Mouse (Mus musculus) kidney, embryonic 16.5 days (tissue): ENCODE measurements around the gene Cdipt. TPM values are rescaled to one million over a fixed set of nuclear protein-coding genes. Genes with fewer than 3 reads are reported as not detected.

Experiments
- ATAC-seq: fragments of 200-750 bp; cut with Nextera tagmentation; 2 replicates; pipeline ENCODE4 v1.8.0; 2017; ENCODE audit warnings: moderate TSS enrichment; ENCODE audit not compliant: low FRiP score, low TSS enrichment
- H3K27ac ChIP-seq: fragments of 300-500 bp; sonication (generic); 2 replicates; pipeline ENCODE4 v1.5.1; 2014; ENCODE audit warnings: low read length
- H3K27me3 ChIP-seq: fragments of 300-500 bp; sonication (generic); 2 replicates; pipeline ENCODE4 v1.6.1; 2014; ENCODE audit warnings: low read length, control low read depth, mixed read lengths; ENCODE audit not compliant: insufficient read depth
- H3K36me3 ChIP-seq: fragments of 300-500 bp; sonication (generic); 2 replicates; pipeline ENCODE4 v1.6.1; 2014; ENCODE audit warnings: low read length, control low read depth, mixed read lengths; ENCODE audit not compliant: insufficient read depth
- H3K4me1 ChIP-seq: fragments of 300-500 bp; sonication (generic); 2 replicates; pipeline ENCODE4 v1.6.1; 2014; ENCODE audit warnings: low read length, control low read depth, mixed read lengths; ENCODE audit not compliant: insufficient read depth
- H3K4me2 ChIP-seq: fragments of 300-500 bp; sonication (generic); replicated peaks from 2 replicates; pipeline ENCODE4 v1.6.1; 2014; ENCODE audit warnings: low read depth, low read length
- H3K4me3 ChIP-seq: fragments of 300-500 bp; sonication (generic); 2 replicates; pipeline ENCODE4 v1.5.1; 2014; ENCODE audit warnings: mild to moderate bottlenecking, low read length
- H3K9ac ChIP-seq: fragments of 300-500 bp; sonication (generic); replicated peaks from 2 replicates; pipeline ENCODE4 v1.6.1; 2014; ENCODE audit warnings: low read length
- H3K9me3 ChIP-seq: fragments of 300-500 bp; sonication (generic); 2 replicates; pipeline ENCODE4 v1.6.1; 2016; ENCODE audit warnings: low read length, control low read depth
- WGBS: fragments of 180-500 bp; shearing (Covaris S2); extraction: QIAGEN DNeasy Blood & Tissue Kit; methylation state at CpG from one replicate; pipeline ENCODE4 v1.1.7; 2014; 5-methylcytosine and 5-hydroxymethylcytosine counted together
- polyA plus RNA-seq: library from polyadenylated mRNA; unstranded; fragments of >200 nt; fragmentation: Nextera tagmentation; extraction: Ambion mirVana; gene quantifications from 2 replicates; pipeline ENCODE4 v1.2.1, GENCODE M21; 2015

The Cdipt gene
- polyA plus RNA-seq, 1 experiment from 2014 or later, result 137 TPM

DNA sequence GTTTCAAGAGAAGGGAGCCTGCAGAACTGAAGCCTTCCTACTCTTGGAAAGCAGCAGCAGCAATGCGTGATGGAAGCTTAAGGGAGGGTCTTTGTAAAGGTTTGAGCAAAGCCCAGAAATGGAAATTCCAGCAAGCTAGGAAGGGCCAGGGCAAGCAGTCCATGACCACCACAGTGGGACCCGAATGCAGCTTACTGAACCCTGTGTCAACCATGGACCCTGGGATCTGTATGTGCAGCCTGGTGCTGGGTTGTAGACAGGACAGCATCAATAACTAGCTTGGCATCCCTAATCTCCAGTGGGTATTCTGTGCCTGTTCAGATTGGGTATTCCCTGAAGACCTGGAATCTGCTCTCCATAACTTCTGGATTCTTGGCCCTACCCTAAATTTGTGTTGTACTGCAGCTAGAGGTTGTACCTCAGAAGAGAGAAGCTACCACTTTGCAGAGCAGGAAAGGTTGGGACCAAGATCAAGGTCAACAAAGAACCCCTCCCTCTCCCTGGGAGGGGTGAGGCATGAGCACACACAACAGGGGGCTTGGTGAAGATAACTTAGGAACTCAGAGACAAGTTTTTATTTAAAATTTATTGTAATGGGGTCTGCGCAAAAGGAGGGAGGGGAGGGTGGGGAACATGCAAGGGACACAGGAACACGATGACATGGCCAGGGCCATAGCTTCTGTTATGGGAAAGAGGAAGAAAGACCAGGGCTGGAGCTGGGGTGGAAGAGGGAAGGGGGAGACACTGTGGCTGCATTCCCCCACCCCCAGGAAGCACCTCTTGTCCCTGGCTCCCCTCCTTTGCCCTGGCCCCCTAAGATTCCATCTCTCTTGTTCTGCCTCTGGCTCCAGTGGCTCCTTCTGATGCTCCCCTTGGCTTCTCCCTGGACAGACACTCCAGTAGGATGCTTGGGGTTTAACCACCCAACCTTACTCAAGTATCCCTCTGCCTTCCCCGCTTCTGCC is 46.1 kb downstream of the Cdipt start:
- H3K9me3 ChIP-seq, result no peaks in the 10 kb centered on the region
- H3K36me3 ChIP-seq, result peaks cover 29% of the 10 kb centered on the region
- peak overlapping the region; percentile 64 for H3K9ac ChIP-seq
- peak overlapping the region; percentile 63 for H3K4me2 ChIP-seq
- no peaks in the 10 kb centered on the region for H3K27me3 ChIP-seq
- H3K4me3 ChIP-seq, result peak overlapping the region; percentile 48
- ATAC-seq, result no peak
- WGBS, result 41% methylated on average over 5 of the region's 5 CpGs
- H3K27ac ChIP-seq, result peak overlapping the region; percentile 58
- H3K4me1 ChIP-seq, result peaks cover 71% of the 10 kb centered on the region

GRCm38 (mm10) chr7:127022528-127023271 is 47.0 kb downstream of the Cdipt start:
- H3K4me1 ChIP-seq, result peaks cover 71% of the 10 kb centered on the region
- no peaks in the 10 kb centered on the region for H3K9me3 ChIP-seq
- no peak for ATAC-seq
- 81% methylated on average over 7 of the region's 7 CpGs for WGBS
- H3K27me3 ChIP-seq, result no peaks in the 10 kb centered on the region
- H3K4me3 ChIP-seq, result peak overlapping the region; percentile 95; the same call in 1 of the 2 replicates
- H3K9ac ChIP-seq, result peak overlapping the region; percentile 97; the same call in 1 of the 2 replicates
- H3K36me3 ChIP-seq, result peaks cover 29% of the 10 kb centered on the region
- peak overlapping the region; percentile 87 for H3K4me2 ChIP-seq
- no peak overlapping the region for H3K27ac ChIP-seq

DNA sequence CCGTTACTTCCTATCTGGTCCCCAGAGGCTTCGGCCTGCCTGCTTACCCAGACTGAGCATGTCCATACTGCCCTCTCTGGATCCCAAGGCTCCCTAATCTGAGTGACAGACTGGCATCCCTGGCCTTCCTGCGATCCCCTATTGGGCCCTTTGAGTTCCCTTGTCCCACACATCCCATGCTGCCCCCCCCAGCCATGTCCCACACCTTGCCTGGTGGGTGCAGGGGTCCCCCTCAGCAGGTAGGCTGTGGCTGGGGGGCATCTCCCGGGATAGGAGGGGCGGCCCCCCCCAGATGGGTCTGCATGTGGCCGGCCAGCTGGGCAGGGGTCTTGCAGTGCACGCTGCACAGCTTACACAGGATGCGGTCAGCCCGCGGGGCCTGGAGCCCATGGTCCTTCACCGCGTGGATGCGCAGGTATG is 47.6 kb downstream of the Cdipt start:
- H3K4me3 ChIP-seq, result peak overlapping the region; percentile 95
- peak overlapping the region; percentile 97 for H3K9ac ChIP-seq
- H3K27ac ChIP-seq, result peak overlapping the region; percentile 43; the same call in 1 of the 2 replicates
- peak overlapping the region; percentile 87 for H3K4me2 ChIP-seq
- ATAC-seq, result no peak
- H3K9me3 ChIP-seq, result no peaks in the 10 kb centered on the region
- H3K4me1 ChIP-seq, result peaks cover 71% of the 10 kb centered on the region
- H3K27me3 ChIP-seq, result no peaks in the 10 kb centered on the region
- 83% methylated on average over 13 of the region's 13 CpGs for WGBS
- H3K36me3 ChIP-seq, result peaks cover 33% of the 10 kb centered on the region

GRCm38 (mm10) chr7:127023896-127024690 is 48.4 kb downstream of the Cdipt start:
- peaks cover 65% of the 10 kb centered on the region for H3K4me1 ChIP-seq
- ATAC-seq, result no peak
- H3K36me3 ChIP-seq, result peaks cover 33% of the 10 kb centered on the region
- H3K9me3 ChIP-seq, result no peaks in the 10 kb centered on the region
- H3K4me2 ChIP-seq, result peak overlapping the region; percentile 87
- 17% methylated on average over 19 of the region's 19 CpGs for WGBS
- H3K27ac ChIP-seq, result peak overlapping the region; percentile 99
- peak overlapping the region; percentile 95 for H3K4me3 ChIP-seq
- H3K27me3 ChIP-seq, result no peaks in the 10 kb centered on the region
- H3K9ac ChIP-seq, result peak overlapping the region; percentile 97

- peak; percentile 30 for ATAC-seq
- peaks cover 57% of the 10 kb centered on the region for H3K4me1 ChIP-seq
- H3K9me3 ChIP-seq, result no peaks in the 10 kb centered on the region
- peak overlapping the region; percentile 95 for H3K4me3 ChIP-seq
- peak overlapping the region; percentile 99 for H3K27ac ChIP-seq
- H3K27me3 ChIP-seq, result no peaks in the 10 kb centered on the region
- H3K36me3 ChIP-seq, result peaks cover 38% of the 10 kb centered on the region
- peak overlapping the region; percentile 97 for H3K9ac ChIP-seq
- under 1% methylated on average over 30 of the region's 30 CpGs for WGBS
- H3K4me2 ChIP-seq, result peak overlapping the region; percentile 87
These were observed 49.2 kb downstream of the Cdipt start for GRCm38 (mm10) chr7:127024755-127025555.

- Histone ChIP-seq H3K36me3 (peaks cover 45% of the 10 kb centered on the region), H3K27ac (peak overlapping the region; percentile 99), H3K4me1 (peaks cover 50% of the 10 kb centered on the region), H3K9me3 (no peaks in the 10 kb centered on the region), H3K27me3 (no peaks in the 10 kb centered on the region), H3K9ac (peak overlapping the region; percentile 97), H3K4me2 (peak overlapping the region; percentile 87), H3K4me3 (peak overlapping the region; percentile 95)
- ATAC-seq, result no peak
- WGBS, result 0% methylated on average over 60 of the region's 65 CpGs
These were observed 49.9 kb downstream of the Cdipt start for GRCm38 (mm10) chr7:127025556-127026160.

DNA sequence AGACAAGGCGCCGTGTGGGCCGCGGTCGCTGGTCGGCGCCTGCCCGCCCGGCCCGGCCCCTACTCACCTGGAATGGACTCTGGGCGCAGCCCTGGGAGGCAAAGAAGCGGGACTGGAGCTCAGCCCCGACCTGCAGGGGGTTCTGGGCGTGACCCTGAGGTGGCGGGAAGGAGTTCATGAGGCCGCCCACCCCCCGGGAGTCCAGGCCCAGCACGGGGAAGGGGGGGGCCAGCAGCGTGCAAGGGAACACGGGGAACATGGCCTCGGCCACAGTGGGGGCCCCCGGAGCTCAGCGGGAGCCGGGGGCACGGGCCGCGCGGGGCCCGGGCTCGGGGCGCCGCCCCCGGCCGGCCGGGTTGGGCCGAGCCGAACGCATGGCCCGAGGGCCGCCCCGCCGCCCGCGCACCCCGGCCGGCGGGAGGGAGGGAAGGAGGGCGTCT is 50.5 kb downstream of the Cdipt start:
- Histone ChIP-seq H3K27ac (peak overlapping the region; percentile 99), H3K9me3 (no peaks in the 10 kb centered on the region), H3K4me2 (peak overlapping the region; percentile 87), H3K9ac (peak overlapping the region; percentile 97), H3K27me3 (no peaks in the 10 kb centered on the region), H3K4me1 (peaks cover 47% of the 10 kb centered on the region), H3K36me3 (peaks cover 50% of the 10 kb centered on the region), H3K4me3 (peak overlapping the region; percentile 95)
- whole genome bisulfite sequencing, result under 1% methylated on average over 17 of the region's 48 CpGs
- peak; percentile 11 for ATAC-seq

- no peak for ATAC-seq
- WGBS, result no CpG with 5 or more reads among the region's 48 CpGs
- H3K27me3 ChIP-seq, result no peaks in the 10 kb centered on the region
- no peaks in the 10 kb centered on the region for H3K9me3 ChIP-seq
- peak overlapping the region; percentile 97 for H3K9ac ChIP-seq
- H3K4me2 ChIP-seq, result peak overlapping the region; percentile 87
- peak overlapping the region; percentile 95 for H3K4me3 ChIP-seq
- peak overlapping the region; percentile 99 for H3K27ac ChIP-seq
- H3K36me3 ChIP-seq, result peaks cover 54% of the 10 kb centered on the region
- peaks cover 43% of the 10 kb centered on the region for H3K4me1 ChIP-seq
These were observed 50.9 kb downstream of the Cdipt start for GRCm38 (mm10) chr7:127026616-127026983.
